Mouse (Mus musculus) C2C12 (cell line): ENCODE measurements around the gene Il4i1.

Experiments
- CEBPB ChIP-seq: IDR thresholded peaks from one replicate; pipeline ENCODE4 v1.6.1; 2011; ENCODE audit warnings: low read depth, mild to moderate bottlenecking, control low read depth, moderate library complexity
- CTCF ChIP-seq: IDR thresholded peaks from one replicate; pipeline ENCODE4 v1.5.1; 2011; ENCODE audit not compliant: control insufficient read depth, insufficient read depth, insufficient read length

DNA sequence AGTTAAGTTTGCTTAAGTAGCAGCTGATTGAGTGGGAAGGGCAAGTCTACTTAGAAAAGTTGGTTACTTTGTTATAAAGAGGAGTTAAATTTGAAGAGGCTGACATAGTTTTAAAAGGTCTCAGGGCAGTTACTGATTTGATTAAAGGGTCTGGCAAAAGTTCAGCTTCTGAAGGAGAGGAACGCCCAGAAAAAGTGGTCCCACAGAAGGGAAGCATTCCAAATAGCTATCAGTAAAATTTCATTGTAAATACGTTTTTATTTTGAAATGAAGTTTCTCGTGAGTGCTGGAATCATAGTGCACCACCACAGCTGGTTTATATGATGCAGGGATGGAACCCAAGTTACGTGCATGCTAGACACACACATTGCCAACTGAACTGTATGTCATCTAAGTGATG is 16.6 kb downstream of the Il4i1 start:
- TF ChIP-seq CTCF (no peak), CEBPB (no peak)
